Mouse (Mus musculus): ENCODE results near the gene Rims3.

DNA sequence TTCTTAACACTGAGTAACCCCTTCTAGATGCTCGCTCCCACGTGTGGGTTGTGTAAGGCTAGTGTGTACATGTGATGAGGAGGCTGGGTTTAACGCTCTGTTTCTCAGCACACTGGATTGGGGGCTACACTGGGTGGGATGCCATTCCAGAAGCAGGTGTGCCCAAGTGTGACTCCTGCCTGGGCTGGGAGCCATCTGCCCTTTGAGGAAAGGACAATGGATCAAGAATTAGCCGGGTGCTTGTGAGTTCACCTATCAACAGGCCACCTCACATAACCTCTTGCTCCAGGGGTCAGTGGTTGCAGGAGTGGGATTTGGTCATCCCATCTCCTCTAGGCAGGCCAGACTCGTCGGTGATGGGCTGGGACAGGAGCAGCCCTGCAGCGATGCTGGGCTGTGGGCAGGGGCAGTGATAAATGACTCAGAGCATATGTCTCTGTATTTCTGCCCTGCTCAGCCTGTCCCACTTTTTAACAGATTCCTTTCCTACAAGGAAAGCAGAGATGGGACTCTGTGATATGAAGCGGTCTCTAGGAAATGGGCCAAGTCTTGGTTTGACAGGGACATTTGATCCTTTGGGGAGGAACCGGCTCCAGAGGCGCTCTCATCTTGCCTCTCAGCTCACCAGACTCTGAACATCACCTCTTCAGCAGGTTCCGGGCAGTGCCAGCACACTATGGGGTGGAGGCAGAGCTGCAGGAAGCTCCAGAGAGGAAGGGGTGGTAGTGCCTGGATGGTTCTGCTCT is 39.2 kb downstream of the Rims3 start:
- TF ChIP-seq CTCF (IDR thresholded peaks at IDR 0.05) (no peak), EP300 (IDR thresholded peaks at IDR 0.05) (no peak)

Measured in lung, postnatal 0 days (tissue).